Mouse (Mus musculus): ENCODE results near the gene Miox.
A peak's percentile ranks its signal among the peaks of the same experiment; 100 is the strongest.

The Miox gene

DNA sequence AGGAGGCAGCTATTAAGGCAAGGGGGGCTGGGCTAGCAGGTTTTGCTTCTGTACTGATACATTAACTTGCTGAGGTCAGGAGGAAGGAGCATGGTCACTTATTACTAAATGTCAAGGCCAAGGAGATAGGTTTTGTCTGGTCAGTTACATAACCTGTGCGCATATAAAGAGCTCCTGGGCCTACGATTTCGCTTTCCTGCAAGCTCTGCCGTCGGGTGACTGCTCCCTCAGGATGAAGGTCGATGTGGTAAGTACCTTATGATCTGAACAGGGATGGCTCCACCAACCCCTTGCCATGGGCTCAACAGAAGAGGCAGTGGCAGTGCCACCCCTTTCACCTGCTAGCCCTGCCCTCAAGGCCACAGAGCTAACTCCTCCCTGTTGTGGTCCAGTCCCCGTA, at the start of gene Miox:
Gene Miox (plus strand): TSS at position 128 of the 400 bp plus-strand sequence.
- no peak for DNase-seq

DNA sequence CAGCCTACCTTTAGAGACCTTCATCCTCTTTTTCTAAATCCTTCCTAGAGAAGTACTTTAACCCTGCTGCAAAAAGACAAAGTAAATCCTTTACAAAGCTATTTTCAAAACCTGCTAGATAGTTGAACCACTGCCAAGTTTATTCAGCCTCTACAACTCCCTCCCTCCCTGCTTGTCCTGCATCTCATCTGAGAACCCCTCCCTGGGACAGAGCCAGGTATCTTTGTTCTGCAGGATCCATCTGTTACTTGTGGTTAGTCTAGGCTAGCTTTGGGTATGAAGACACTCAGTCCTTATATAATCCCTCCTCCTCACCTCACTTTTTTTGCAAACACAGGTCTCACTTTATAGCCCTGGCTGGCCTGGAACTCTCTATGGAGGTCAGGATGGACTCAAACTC, 49.2 kb upstream of the Miox start:
- no peak for DNase-seq

DNA sequence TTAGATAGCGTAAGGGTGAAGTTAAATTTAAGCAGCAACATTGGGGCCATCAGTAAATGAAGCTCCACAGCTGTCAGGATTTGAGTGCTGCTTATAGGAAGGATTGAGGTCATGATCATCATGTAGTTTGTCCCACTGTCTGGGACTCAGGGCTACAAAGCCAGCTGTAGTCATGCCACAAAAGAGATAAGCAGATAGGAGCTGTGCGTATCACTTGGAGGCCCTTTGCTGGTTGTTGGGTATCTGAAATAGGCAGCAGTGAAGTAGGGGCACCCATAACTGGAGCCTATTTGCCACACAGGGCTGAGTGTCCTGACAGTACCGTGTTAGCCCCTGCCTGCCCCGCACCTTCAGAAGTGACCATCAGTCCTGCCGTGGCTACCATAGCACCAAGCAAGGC, 48.7 kb upstream of the Miox start:
- no peak for DNase-seq

DNA sequence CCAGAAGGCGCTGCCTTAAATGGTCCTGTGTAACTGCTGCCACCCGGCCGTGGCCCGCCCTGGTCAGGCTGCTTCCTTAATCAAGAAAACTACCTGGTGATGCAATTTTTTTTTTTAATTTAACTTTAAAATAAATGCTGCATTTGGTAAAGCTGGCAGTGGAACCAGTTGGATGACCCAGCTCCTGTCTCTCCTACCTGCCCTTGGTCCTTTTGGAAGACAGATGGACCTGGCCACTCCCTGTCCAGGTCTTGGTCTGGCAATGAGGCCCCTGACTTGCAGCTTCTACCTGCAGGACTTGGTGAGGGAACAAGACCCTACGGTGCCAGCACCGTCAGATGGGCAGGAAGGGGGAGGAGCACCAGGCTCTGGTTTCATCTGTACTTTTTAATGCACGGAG, 48.1 kb upstream of the Miox start:
- no peak for DNase-seq

DNA sequence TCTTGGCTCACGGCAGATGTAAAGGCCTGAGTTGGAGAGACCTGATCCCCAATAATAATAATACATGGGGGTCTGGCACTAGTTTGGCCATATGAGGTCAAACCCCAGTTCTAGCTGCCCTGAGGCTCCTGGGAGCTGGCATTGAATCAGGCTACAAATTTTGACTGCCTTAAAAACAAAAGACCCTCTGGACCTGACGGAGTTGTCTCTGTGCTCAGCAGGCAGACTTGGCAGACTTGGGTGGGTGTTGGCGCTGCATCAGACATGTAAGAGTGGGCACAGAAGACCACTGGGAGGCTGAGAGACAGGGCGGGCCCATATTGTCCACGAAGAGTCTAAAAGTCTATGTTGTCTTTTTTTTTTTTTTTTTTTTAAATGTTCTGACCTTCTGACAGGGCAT, 47.6 kb upstream of the Miox start:
- no peak for DNase-seq

DNA sequence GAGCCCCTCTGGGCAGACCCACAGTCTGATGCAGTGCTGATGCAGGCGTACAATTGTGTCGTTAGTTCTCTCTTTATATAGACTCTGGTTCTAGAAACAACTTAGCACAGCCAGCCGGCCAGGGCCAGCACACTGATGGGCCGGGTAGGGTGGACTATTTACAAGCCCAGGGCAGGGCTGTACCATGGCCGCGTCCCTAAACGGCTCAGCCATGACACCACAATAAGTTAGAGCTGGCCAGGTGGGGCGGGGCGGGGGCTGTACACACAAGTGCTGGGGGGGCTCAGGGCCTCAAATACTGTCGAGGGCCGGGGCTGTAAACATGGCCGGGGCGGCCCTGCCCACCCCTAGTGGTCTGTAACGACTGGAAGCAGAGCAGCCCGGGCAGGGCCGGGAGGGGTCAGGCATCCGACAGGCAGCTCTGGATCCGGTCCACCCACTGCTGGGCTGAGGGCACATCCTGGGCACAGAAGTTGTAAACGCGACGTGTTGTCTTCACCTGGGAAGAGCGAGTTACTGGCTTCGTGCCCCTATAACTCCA, 45.9 kb upstream of the Miox start:
- DNase-seq, result no peak

DNA sequence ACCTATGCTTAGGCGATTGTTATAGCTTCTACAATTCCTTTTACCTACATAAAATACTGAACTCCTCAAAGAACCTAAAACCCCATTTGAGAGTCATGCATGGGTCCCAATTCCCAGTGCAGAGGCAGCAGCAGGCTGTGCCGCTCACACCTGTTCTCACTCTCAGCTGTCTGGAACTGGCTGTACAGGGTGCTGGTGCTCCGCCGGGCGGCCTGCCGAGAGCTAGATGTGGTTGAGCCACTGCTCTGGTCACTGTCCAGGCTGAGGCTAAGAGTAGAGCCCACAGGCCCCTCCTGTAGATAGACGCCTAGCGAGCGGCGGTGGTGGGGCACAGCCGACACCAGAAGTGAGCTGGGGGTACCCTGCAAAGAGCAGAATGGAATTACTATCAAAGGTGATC, 44.7 kb upstream of the Miox start:
- DNase-seq, result no peak

DNA sequence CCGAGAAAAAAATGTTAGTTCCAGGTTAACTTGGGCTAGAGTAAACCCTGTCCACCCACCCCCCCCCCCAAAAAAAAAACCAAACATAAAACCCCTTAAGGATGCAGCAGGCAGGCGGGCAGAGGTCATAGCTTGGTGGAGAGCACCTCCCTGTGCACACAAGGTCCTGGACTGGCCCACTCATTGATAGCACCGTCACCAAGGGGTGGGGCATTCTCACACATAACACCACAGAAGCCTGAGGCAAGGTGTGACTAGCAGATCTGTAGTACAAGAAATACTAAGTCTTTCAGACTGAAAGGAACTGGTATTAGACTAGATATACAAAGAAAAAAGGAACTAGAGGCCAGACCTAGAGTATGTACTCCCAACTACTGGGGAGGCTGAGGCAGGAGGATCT, 42.7 kb upstream of the Miox start:
- no peak for DNase-seq

DNA sequence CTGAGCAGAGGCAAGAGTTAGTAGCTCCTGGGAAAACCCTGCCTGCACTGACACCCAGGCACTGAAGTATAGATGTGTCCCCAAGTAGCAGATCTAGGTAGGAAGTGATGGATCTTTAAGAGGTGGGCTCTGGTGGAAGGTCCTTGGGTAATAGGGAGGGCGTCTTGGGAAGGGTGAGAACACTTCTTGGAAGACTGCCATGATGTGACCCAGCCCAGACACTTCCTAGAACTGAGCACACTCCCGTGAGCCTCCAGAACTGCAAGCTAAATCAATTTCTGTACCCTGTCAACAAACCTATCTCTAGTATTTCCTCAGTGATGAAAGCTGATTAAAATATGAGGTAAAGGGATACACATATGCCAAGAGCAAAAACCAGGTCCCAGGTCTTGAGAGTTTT, 41.4 kb upstream of the Miox start:
- DNase-seq, result no peak

DNA sequence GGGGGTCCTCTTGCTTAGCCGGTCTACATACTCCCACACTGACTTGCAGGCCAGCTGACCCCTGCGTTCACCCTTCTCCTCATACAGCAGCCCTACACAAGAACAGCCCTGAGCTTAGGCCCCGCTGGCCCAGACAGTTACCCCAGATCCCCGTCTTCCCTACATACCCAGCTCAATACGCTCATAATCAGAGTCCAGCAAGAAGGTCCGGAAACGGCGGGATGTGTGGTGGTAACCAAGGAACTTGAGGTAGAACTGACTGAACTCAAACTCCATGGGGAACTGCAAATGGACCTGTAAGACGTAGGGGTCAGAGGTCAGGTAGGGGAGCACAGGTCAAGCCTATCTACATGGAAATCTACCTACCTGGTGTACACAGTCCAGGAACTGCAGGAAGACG, 40.4 kb upstream of the Miox start:
- no peak for DNase-seq

DNA sequence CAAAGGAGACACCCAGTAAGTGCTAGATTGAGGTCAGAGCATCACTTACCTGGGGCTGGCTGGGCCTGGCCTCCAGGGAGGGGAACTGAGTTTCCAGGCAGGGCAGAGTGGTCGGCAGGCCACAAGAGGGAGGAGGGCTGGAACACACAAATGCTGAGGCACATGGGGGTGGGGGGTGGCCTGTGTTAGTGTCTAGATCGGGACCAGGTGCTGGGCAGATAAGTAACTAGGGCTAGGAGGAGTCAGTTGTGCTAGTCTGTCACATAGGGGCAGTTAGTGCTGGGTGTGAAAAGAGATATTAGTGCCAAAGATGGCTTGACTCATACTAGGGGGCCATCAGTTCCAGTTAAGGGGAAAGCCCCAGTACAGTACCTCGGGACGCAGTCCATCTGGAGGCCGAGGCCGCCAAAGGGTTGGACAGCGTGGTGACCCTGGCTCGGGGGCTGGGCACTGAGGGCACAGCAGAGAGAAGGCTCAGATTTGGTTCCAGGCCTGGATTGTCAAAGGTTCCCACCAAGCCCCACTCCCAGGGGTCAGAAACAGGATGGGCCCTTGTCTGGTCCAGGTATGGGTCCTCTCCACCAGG, 38.5 kb upstream of the Miox start:
- no peak for DNase-seq

DNA sequence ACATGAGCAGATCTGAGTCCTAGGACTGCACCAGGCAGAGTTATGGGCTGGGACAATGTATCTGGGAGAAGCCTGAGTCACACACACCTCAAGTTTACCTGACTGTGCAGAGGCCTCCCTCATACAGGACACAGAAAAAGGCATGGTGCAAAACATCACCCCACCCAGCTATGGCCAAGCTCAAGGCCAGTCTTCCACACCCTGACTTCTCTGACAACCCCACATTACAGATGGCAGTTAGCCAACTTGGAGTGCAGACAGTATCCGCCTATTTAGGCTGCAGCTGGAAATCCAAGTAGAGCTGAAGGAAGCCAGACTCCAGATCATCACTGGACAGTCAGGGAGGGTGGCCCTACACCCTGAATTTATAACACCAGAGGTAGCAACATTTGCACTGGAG, 37.7 kb upstream of the Miox start:
- peak; percentile 46 for DNase-seq

DNA sequence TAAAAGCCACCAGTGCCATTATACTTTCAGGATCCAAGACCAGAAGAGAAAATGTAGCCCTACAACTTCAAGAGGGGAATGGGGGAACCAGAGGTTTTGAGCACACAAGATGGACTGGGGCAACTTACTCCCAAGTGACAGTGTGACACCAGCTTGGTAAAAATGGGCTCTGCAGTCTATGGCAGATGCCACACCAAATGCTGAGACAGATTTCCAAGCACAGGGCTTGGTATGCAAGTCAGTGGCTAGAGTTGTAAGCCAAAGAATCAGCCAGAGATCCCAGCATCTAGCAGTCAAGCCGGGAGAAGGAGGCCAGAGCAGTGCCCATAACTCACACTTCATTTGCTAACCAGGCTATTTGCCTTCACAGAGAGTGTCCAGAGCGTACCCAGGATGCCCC, 36.5 kb upstream of the Miox start:
- DNase-seq, result no peak

DNA sequence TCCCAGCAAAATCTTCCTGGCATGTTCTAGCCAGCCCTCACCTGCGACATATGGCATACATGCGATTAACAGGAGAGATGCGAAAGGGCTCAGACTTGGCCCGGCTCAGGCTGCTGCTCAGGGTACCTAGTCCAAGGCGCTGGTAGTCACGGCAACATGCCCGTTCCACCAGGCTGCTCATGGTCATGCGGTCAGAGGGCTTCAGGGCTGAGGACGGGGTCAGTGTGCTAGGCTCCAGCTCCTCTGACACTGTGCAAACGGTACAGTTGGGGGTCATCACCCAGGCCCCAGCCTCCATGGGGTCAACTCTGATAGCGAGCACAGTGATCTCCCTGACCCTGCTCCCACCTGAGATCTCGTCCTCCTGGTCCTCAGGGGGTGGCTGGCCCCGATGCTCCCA, 34.0 kb upstream of the Miox start:
- no peak for DNase-seq

DNA sequence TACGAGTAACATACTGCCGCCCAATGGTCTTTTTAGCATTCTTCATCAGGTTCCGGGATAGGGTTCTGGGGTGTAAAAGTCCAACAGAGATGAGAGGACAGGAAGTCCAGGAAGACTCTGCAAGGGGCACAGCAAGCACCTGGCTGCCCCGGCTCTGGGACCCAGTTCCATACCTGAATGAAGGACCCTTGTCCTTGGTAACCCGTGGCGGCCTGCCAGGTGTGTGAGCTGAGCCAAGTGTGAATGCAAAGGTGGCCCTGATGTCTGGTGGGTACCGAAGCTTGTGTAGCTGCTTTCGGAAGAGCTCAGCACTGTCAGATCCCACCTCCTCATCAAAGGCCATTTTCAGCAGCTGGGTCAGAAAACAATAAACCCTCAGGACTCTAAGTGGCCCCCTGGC, 33.6 kb upstream of the Miox start:
- no peak for DNase-seq

DNA sequence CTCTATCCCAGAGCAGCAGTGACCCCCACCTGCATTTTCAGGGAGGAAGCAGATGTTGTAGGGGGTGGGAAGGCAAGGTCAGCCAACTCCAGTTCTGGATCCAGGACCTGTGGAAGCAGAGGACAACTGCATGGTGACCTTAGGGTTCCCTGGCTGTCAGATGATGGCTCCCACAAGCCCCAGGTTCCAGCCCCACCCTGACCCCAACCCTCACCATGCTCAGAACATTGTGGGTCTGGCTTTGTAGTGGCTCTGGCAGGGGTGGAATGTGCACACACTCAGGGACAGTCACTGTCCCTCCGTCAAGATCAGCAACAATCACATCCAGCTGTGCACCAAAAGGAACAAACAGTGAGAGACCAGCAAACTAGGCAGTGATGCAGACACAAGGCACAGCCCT, 28.2 kb upstream of the Miox start:
- DNase-seq, result no peak

DNA sequence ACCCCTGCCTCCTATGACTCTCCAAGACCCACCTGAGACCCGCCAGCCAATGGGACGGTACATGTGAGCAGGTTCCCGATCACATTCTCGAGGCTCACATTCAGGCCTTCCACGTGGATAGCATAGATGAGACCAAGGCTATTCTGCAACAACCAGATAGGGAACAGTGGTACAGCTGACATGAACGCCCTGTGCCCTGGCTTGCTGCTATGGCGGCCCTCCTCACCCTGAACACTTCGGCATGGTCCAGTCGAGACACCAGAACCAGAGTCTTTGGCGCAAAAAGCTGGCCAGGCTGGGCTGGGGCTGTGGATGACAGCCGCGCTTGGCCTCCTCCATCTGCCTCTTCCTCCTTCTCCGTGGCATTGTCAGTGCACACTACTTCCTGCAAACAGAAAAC, 26.7 kb upstream of the Miox start:
- DNase-seq, result no peak

DNA sequence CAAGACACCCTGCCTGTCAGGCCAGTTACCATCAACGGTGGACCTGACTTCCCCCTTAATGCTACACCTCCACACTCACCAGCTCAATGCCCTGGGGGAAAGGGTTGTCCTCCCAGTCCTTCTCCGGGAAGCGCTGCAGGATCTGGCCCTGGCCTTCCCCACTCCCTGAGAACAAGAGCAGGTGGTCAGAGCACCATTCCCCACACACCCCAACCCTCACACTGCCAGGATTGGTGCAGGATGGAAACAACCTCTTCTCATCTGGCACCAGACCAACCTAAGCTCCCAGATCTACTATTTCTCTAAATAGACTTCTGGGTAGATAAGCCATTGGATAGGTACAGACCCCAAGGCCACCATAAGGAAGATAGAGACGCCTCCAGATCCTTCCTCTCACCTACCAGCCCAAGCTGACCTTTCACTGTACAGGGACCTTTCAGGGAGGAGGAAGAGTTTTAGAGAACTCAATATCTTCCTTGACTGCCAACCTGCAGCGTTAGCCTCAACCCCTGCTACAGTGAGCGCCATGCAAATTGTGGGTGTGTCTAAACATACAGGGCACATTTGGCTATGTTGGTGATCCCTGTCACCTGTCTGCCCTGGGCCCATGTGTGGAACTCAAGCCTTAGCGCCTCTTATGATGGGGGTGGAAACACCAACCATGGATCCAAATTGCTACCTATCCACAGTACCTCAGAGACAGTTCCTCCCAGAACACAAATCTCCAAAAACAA, 25.6 kb upstream of the Miox start:
- no peak for DNase-seq

DNA sequence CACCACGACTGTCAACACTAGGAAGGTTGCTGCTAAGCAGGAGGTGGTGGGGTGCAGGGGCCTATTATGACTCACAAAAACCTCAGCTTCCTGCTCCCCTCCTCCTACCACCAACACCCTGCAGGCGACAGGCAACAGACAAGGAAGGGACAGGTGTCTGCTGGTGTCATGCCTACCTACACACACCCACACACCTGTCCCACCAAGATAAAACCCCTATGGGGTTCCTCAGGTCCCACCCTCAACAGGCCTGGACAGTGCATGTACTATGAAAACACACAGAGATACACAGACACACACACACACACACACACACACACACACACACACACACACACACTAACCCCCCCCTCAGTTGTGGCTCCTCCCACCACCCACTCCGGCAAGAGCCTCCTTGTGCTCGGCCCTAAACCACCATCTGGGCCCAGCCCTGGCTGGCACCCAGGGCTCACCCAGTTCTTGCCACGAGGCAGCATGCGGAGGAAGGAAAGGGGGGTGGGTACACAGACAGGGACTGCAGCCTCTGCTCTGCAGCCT, 24.2 kb upstream of the Miox start:
- DNase-seq, result peak; percentile 47

DNA sequence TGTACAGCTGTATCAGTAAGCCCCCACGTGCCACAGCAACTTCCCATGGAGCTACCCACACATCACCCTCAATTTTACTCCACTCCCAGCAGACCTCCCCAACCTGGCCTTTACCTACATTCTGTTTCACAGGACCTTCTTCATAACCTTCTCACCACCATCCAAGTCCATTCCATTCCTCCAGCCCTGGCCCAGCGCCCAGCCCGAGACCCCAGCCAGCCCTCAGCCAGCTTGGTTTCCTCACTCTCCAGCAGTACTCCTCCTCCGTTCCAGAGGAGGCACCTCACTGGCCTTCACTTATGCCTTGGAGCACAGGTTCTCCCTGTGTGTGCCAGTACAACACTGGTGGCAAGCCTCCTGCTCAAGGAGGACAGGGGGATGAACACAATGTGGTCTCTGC, 20.8 kb upstream of the Miox start:
- DNase-seq, result no peak

DNA sequence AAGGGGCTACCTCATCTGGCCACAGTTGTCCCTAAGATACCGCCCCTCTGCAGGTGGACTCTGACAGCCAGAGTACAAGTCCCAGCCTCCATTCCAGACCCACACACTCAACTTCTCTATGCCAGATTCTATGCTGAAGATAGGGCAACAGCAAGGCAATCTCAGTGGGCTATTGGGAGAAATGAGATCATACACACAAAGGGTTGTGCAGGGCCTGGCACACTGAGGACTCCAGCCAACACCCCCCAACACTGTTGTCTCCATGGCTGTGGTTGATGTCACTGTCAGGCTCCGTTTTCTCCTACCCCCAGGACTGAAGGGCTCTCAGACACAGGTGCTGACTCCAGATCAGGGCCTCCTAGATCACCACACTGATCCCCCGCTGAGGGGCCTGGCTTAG, 20.1 kb upstream of the Miox start:
- DNase-seq, result no peak

DNA sequence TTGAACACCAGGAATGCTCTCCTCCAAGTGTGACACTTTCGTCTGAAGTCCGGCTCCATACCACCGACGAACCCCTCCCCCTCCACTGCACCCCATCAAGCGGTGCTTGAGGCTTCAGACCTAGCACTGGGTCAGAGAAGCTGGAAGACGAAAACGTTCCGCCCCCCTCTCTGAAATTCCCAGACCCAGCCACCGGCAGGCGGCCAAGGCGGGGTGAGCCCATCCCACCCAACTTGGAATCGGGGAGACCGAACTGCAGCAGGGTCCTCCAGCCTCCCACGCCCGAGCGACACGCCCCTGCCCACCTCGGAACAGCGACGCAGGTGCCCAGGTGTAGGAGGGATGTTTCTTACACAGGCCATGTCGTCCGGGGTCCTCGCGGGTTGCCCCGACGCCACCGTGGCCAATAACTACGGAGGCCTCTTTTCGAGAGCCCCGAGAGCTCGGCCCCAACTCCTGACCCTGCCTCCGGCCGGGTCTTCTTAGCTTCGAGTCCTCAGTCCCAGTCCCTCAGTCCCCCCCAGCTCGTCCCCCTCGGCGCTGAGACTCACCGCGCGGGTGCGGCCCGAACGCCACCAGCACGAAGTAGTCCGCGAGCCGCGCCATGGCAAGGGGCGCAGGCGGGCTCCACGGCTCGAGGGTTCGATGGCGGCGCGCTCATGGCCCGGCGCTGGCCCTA, 19.5 kb upstream of the Miox start:
- no peak for DNase-seq

DNA sequence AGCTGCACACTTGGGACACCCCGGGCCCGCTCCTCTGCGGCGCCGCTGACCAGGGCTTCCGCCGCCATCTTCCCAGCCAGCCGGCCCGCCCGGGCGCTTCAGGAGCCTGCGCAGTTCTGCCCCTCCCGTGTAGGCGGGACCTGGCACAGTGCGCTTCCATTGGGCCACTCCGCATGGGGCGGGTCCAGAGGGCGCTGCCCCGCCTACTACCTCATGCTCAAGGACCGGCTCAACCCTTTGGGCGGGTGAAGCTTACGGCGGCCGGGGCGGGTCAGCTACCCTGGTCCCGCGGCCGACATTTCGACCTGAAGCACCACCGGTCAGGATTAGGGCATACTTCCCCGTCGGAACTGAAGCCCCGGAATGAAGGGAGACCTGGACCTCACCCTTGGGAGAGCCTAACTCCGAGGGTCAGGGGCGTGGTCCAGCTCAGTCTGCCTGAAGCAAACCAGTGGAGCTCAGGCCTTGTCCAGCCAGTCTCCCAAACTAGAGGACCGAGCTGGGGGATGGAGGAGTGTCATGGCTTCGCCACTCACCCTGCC, 18.9 kb upstream of the Miox start, which contains the start of gene Sbf1:
Gene Sbf1 (minus strand): TSS at position 122 of the 542 bp plus-strand sequence.
- peak; percentile 99 for DNase-seq

DNA sequence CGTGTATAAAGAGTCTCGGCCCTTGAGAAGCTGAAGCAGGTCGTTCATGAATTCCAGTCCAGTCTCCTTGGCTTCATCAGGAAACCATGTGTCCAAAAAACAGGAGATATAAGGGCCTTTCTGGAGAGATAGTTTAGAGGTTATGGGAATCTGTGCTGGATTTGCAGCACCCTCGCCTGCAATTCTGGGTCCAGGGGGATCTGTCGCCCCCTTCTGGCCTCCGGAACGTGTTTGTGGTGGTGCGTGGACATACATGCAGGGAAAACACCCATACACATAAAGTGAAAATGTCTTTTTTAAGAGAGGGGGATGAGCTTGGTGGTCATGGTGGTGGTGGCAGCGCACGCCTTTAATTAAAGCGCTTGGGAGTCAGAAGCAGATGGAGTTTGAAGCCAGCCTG, 18.1 kb upstream of the Miox start:
- peak; percentile 25 for DNase-seq
